Mouse (Mus musculus) lung, adult 18-20 months (tissue): ENCODE measurements at regions not wholly inside any gene's neighbourhood (a gene's known extent, or its start where the extent isn't known, plus 50 kb on each side); places are given as distances from the start of the nearest gene placed in this dataset.
A peak's percentile ranks its signal among the peaks of the same experiment; 100 is the strongest.

Experiments used
- DNase-seq, 2 experiments: peaks; one replicate each; pipeline ENCODE4 v3.0.0; 2022; ENCODE audit warnings: mixed read lengths in 2 of 2

- no peak for DNase-seq
Measured at GRCm38 (mm10) chr11:42754481-42755272, 280.9 kb upstream of the Gm9972 start.

GRCm38 (mm10) chr11:42755415-42755814 lies 280.1 kb upstream of the Gm9972 start:
- DNase-seq: no peak

- no peak for DNase-seq
Measured at GRCm38 (mm10) chr11:42765213-42765612, 270.3 kb upstream of the Gm9972 start.

- DNase-seq: no peak
Measured at GRCm38 (mm10) chr11:42775074-42775676, 260.4 kb upstream of the Gm9972 start.

GRCm38 (mm10) chr11:42811487-42811886 lies 224.1 kb upstream of the Gm9972 start:
- DNase-seq: no peak

- no peak for DNase-seq
Measured at GRCm38 (mm10) chr11:42815753-42816152, 219.8 kb upstream of the Gm9972 start.

- DNase-seq: no peak
Measured at GRCm38 (mm10) chr11:42822835-42823234, 212.7 kb upstream of the Gm9972 start.

- no peak for DNase-seq
Measured at GRCm38 (mm10) chr11:42845795-42846194, 189.8 kb upstream of the Gm9972 start.

- DNase-seq: no peak
Measured at GRCm38 (mm10) chr11:42854411-42854810, 181.1 kb upstream of the Gm9972 start.

- DNase-seq: no peak
Measured at GRCm38 (mm10) chr11:42857687-42858086, 177.9 kb upstream of the Gm9972 start.

GRCm38 (mm10) chr11:42874056-42874455 lies 161.5 kb upstream of the Gm9972 start:
- no peak for DNase-seq

- DNase-seq: no peak
Measured at GRCm38 (mm10) chr11:42900024-42900423, 135.5 kb upstream of the Gm9972 start.

GRCm38 (mm10) chr11:42903459-42904012 lies 132.0 kb upstream of the Gm9972 start:
- no peak for DNase-seq

- no peak for DNase-seq
Measured at GRCm38 (mm10) chr11:42905561-42905960, 130.0 kb upstream of the Gm9972 start.

- no peak for DNase-seq
Measured at GRCm38 (mm10) chr11:42906020-42906419, 129.5 kb upstream of the Gm9972 start.

- DNase-seq: no peak
Measured at GRCm38 (mm10) chr11:42916421-42917181, 118.9 kb upstream of the Gm9972 start.

- no peak for DNase-seq
Measured at GRCm38 (mm10) chr11:42919221-42919620, 116.3 kb upstream of the Gm9972 start.

GRCm38 (mm10) chr11:42927156-42927555 lies 108.4 kb upstream of the Gm9972 start:
- no peak for DNase-seq

- DNase-seq: no peak
Measured at GRCm38 (mm10) chr11:42928916-42929315, 106.6 kb upstream of the Gm9972 start.

GRCm38 (mm10) chr11:42939271-42939670 lies 96.3 kb upstream of the Gm9972 start:
- peak; percentile 64 to 79 for DNase-seq

GRCm38 (mm10) chr11:42941561-42941960 lies 94.0 kb upstream of the Gm9972 start:
- no peak for DNase-seq

- no peak for DNase-seq
Measured at GRCm38 (mm10) chr11:42942284-42942683, 93.3 kb upstream of the Gm9972 start.

- peak; percentile 3 to 9 for DNase-seq
Measured at GRCm38 (mm10) chr11:42944573-42944972, 91.0 kb upstream of the Gm9972 start.
